Mouse (Mus musculus) frontal cortex, postnatal 36 days (tissue): ENCODE measurements around the gene Pvr.
A peak's percentile ranks its signal among the peaks of the same experiment; 100 is the strongest.

ENCODE experiments used
- DNase-seq, 2 experiments: peaks; one replicate each; pipeline ENCODE4 v3.0.0; 2022; ENCODE audit warnings: low spot score in 2 of 2

Gene Pvr

GRCm38 (mm10) chr7:19920506-19921261, at the start of gene Pvr:
Gene Pvr, minus strand, starts transcription at chr7:19921160.
- peak; percentile 73 to 80 for DNase-seq

- DNase-seq: no peak
Observed at GRCm38 (mm10) chr7:19970196-19970595, 49.2 kb upstream of the Pvr start.

GRCm38 (mm10) chr7:19969541-19970090, 48.7 kb upstream of the Pvr start:
- DNase-seq: no peak

GRCm38 (mm10) chr7:19969106-19969505, 48.1 kb upstream of the Pvr start:
- DNase-seq: no peak

- DNase-seq: no peak
Observed at GRCm38 (mm10) chr7:19964985-19965579, 44.1 kb upstream of the Pvr start, which contains the start of gene Ceacam20. Gene Ceacam20, plus strand, starts transcription at chr7:19965412.

- DNase-seq: no peak
Observed at GRCm38 (mm10) chr7:19962423-19962822, 41.5 kb upstream of the Pvr start.

GRCm38 (mm10) chr7:19956341-19956781, 35.4 kb upstream of the Pvr start:
- peak; percentile 88 to 92 for DNase-seq

- no peak for DNase-seq
Observed at GRCm38 (mm10) chr7:19955861-19956260, 34.9 kb upstream of the Pvr start.

- DNase-seq: no peak
Observed at GRCm38 (mm10) chr7:19953054-19953453, 32.1 kb upstream of the Pvr start.

- no peak for DNase-seq
Observed at GRCm38 (mm10) chr7:19952320-19952986, 31.5 kb upstream of the Pvr start.

GRCm38 (mm10) chr7:19950589-19950988, 29.6 kb upstream of the Pvr start, which contains the start of gene Igsf23:
Gene Igsf23, minus strand, starts transcription at chr7:19950756.
- DNase-seq: no peak

GRCm38 (mm10) chr7:19949996-19950395, 29.0 kb upstream of the Pvr start:
- DNase-seq: no peak

GRCm38 (mm10) chr7:19948956-19949355, 28.0 kb upstream of the Pvr start:
- no peak for DNase-seq

- DNase-seq: no peak
Observed at GRCm38 (mm10) chr7:19945821-19946515, 25.0 kb upstream of the Pvr start.

- DNase-seq: no peak
Observed at GRCm38 (mm10) chr7:19945201-19945600, 24.2 kb upstream of the Pvr start.

GRCm38 (mm10) chr7:19944709-19945108, 23.7 kb upstream of the Pvr start:
- no peak for DNase-seq

- no peak for DNase-seq
Observed at GRCm38 (mm10) chr7:19940256-19940655, 19.3 kb upstream of the Pvr start.

GRCm38 (mm10) chr7:19939555-19940235, 18.7 kb upstream of the Pvr start:
- DNase-seq: peak; percentile 29 to 35

- no peak for DNase-seq
Observed at GRCm38 (mm10) chr7:19937229-19937821, 16.4 kb upstream of the Pvr start.

GRCm38 (mm10) chr7:19935961-19936360, 15.0 kb upstream of the Pvr start:
- no peak for DNase-seq
